Mouse (Mus musculus) heart, postnatal 14 days (tissue): ENCODE measurements at regions not wholly inside any gene's neighbourhood (a gene's known extent, or its start where the extent isn't known, plus 50 kb on each side); places are given as distances from the start of the nearest gene placed in this dataset.
A peak's percentile ranks its signal among the peaks of the same experiment; 100 is the strongest.

Source experiments
- DNase-seq, 2 experiments: peaks; one replicate each; pipeline ENCODE4 v3.0.0; 2021 to 2022
- intact Hi-C: fragments of 180-260 bp; cut with DNase I; formaldehyde crosslinking; loops from one replicate; pipeline ENCODE4 v1.15.1; 2025

DNA sequence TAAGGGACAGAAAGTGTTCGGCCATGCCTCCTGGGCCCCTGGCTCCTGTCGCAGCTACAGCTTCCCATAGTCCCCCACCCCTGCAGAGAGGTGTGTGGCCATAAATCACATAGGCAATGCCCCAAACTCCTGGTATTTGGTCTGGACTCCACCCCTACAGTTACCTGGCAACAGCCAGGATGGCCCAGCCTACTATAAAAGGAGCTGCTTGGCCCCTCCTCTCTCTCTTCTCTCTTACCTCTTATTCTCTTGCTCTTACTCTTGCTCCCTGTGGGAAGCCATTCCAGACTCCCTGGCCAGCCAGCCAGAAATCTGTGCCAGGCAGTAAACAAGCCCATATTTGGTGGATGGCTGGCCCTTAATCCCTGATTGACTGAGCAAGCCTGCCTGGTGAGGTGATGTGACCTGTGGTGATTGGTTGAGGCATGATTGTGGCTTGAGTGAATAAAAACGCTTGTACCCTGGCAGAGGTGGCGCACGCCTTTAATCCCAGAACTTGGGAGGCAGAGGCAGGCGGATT is 56.4 kb upstream of the Nap1l1 start:
- intact Hi-C loops: no loop called here
- no peak for DNase-seq

GRCm38 (mm10) chr10:111419375-111420194 is 53.4 kb upstream of the Nap1l1 start:
- DNase-seq: no peak
- intact Hi-C loops: no loop called here

- intact Hi-C loops: no loop called here
- peak in 1 of 2 experiments; percentile 6 for DNase-seq
Measured at GRCm38 (mm10) chr10:111420195-111420838, 52.7 kb upstream of the Nap1l1 start.

GRCm38 (mm10) chr10:111422057-111422456 is 51.0 kb upstream of the Nap1l1 start:
- no peak for DNase-seq
- intact Hi-C loops: no loop called here

DNA sequence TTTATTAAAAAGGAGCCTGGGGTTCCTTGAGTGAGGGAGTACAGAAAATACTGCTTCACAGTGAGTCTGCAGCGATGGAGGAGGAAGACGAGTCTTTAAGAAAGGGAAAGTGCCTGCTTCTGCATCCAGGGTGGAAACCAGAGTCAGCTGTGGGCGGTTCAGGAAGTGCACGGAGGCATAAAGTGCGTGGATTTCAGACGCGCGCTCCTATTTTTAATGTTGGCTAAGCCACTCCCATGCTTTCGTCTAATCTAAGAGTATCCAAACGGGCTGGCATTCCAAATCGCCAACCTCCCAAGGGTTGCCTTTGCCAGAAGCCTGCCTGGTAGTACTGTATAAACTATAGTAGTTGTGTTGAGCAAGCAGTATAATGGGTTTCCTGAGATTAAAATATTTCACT is 50.4 kb upstream of the Nap1l1 start:
- DNase-seq: peak; percentile 16 to 35
- intact Hi-C loops: no loop called here
